Mouse (Mus musculus) R1 (cell line): ENCODE data around the gene Lsm12.
A peak's percentile ranks its signal among the peaks of the same experiment; 100 is the strongest.

Source experiments
- DNase-seq: peaks from one replicate; pipeline ENCODE4 v3.0.0-alpha.2; 2018; ENCODE audit warnings: low read depth, low spot score

Gene Lsm12

GRCm38 (mm10) chr11:102216886-102217240 is 31.8 kb upstream of the Lsm12 start:
- no peak for DNase-seq

- no peak for DNase-seq
Measured at GRCm38 (mm10) chr11:102216056-102216885, 31.2 kb upstream of the Lsm12 start.

- no peak for DNase-seq
Measured at GRCm38 (mm10) chr11:102215511-102215910, 30.4 kb upstream of the Lsm12 start.

- no peak for DNase-seq
Measured at GRCm38 (mm10) chr11:102214430-102215156, 29.5 kb upstream of the Lsm12 start.

- DNase-seq, result no peak
Measured at GRCm38 (mm10) chr11:102211936-102212341, 26.8 kb upstream of the Lsm12 start.

- DNase-seq, result no peak
Measured at GRCm38 (mm10) chr11:102211011-102211410, 25.9 kb upstream of the Lsm12 start.

GRCm38 (mm10) chr11:102210185-102210584 is 25.1 kb upstream of the Lsm12 start:
- no peak for DNase-seq

- DNase-seq, result peak; percentile 56
Measured at GRCm38 (mm10) chr11:102209742-102210141, 24.6 kb upstream of the Lsm12 start.

- no peak for DNase-seq
Measured at GRCm38 (mm10) chr11:102208846-102209245, 23.8 kb upstream of the Lsm12 start.

- DNase-seq, result no peak
Measured at GRCm38 (mm10) chr11:102207825-102208777, 23.0 kb upstream of the Lsm12 start.

GRCm38 (mm10) chr11:102206481-102206880 is 21.4 kb upstream of the Lsm12 start:
- no peak for DNase-seq

GRCm38 (mm10) chr11:102201408-102201821 is 16.3 kb upstream of the Lsm12 start:
- peak; percentile 33 for DNase-seq

- DNase-seq, result no peak
Measured at GRCm38 (mm10) chr11:102199856-102200255, 14.8 kb upstream of the Lsm12 start.

- DNase-seq, result no peak
Measured at GRCm38 (mm10) chr11:102198245-102198644, 13.1 kb upstream of the Lsm12 start.

- no peak for DNase-seq
Measured at GRCm38 (mm10) chr11:102196018-102196797, 11.1 kb upstream of the Lsm12 start.

GRCm38 (mm10) chr11:102193657-102194440 is 8.8 kb upstream of the Lsm12 start:
- DNase-seq, result no peak

- DNase-seq, result no peak
Measured at GRCm38 (mm10) chr11:102190848-102191247, 5.8 kb upstream of the Lsm12 start.

GRCm38 (mm10) chr11:102189461-102190436 is 4.7 kb upstream of the Lsm12 start, which contains the start of gene G6pc3:
Gene G6pc3 (plus strand): TSS chr11:102189620.
- peak; percentile 84 for DNase-seq

- no peak for DNase-seq
Measured at GRCm38 (mm10) chr11:102188980-102189379, 3.9 kb upstream of the Lsm12 start.
